Mouse (Mus musculus) limb, embryonic 15.5 days (tissue): ENCODE results near the gene Abhd18. TPM values are rescaled to one million over a fixed set of nuclear protein-coding genes. Genes with fewer than 3 reads are reported as not detected.
"Not testable (repeated sequence)": the region's sequence is repeated elsewhere in the genome, so short reads cannot be mapped to it uniquely, and the experiment has no call there.

Experiments
- ATAC-seq: fragments of 200-750 bp; cut with Nextera tagmentation; 2 replicates; pipeline ENCODE4 v1.8.0; 2017; ENCODE audit warnings: low read depth, moderate TSS enrichment; ENCODE audit not compliant: insufficient number of reproducible peaks, low FRiP score, low TSS enrichment
- H3K27ac ChIP-seq: fragments of 300-500 bp; sonication (generic); 2 replicates; pipeline ENCODE4 v1.5.1; 2015; ENCODE audit warnings: moderate library complexity, mild to moderate bottlenecking, inconsistent platforms
- H3K27me3 ChIP-seq: fragments of 300-500 bp; sonication (generic); 2 replicates; pipeline ENCODE4 v1.6.1; 2015; ENCODE audit warnings: inconsistent platforms
- H3K36me3 ChIP-seq: fragments of 300-500 bp; sonication (generic); 2 replicates; pipeline ENCODE4 v1.6.1; 2015; ENCODE audit warnings: inconsistent platforms
- H3K4me1 ChIP-seq: fragments of 300-500 bp; sonication (generic); 2 replicates; pipeline ENCODE4 v1.6.1; 2015; ENCODE audit warnings: inconsistent platforms
- H3K4me2 ChIP-seq: fragments of 300-500 bp; sonication (generic); 2 replicates; pipeline ENCODE4 v1.6.1; 2015; ENCODE audit warnings: mild to moderate bottlenecking, inconsistent platforms
- H3K4me3 ChIP-seq: fragments of 300-500 bp; sonication (generic); 2 replicates; pipeline ENCODE4 v1.5.1; 2015; ENCODE audit warnings: mild to moderate bottlenecking, inconsistent platforms
- H3K9ac ChIP-seq: fragments of 300-500 bp; sonication (generic); 2 replicates; pipeline ENCODE4 v1.6.1; 2015; ENCODE audit warnings: inconsistent platforms
- H3K9me3 ChIP-seq: fragments of 300-500 bp; sonication (generic); 2 replicates; pipeline ENCODE4 v1.6.1; 2016; ENCODE audit warnings: inconsistent platforms
- WGBS: fragments of 180-500 bp; shearing (Covaris S2); methylation state at CpG from one replicate; pipeline ENCODE4 v1.1.7; 2015; 5-methylcytosine and 5-hydroxymethylcytosine counted together
- polyA plus RNA-seq: library from polyadenylated mRNA; unstranded; fragments of >200 nt; fragmentation: Nextera tagmentation; extraction: Ambion mirVana; gene quantifications from 2 replicates; pipeline ENCODE4 v1.2.1, GENCODE M21; 2015

The Abhd18 gene
- polyA plus RNA-seq, result 8.8 and 9.3 TPM in 2 replicates

GRCm38 (mm10) chr3:40846957-40847017, at the start of gene Abhd18:
TSS of gene Abhd18 (plus strand) at chr3:40846970.
- not testable (repeated sequence) for ATAC-seq, H3K36me3 ChIP-seq, H3K9me3 ChIP-seq, H3K27me3 ChIP-seq, H3K4me1 ChIP-seq
- H3K4me2 ChIP-seq, result peak within 1 kb of the TSS; percentile 74
- peak within 1 kb of the TSS; percentile 39 for H3K9ac ChIP-seq
- peak within 1 kb of the TSS; percentile 50 for H3K4me3 ChIP-seq
- WGBS, result 0% methylated on average over 3 of the region's 4 CpGs
- peak within 1 kb of the TSS; percentile 83 for H3K27ac ChIP-seq

- Histone ChIP-seq H3K9ac (no peak overlapping the region), H3K36me3 (no peaks in the 10 kb centered on the region; the same call in 1 of the 2 replicates), H3K4me2 (no peak overlapping the region), H3K9me3 (no peaks in the 10 kb centered on the region), H3K27ac (no peak overlapping the region), H3K27me3 (no peaks in the 10 kb centered on the region), H3K4me1 (peaks cover 9% of the 10 kb centered on the region), H3K4me3 (no peak overlapping the region)
- 65% methylated on average over 1 of the region's 1 CpGs for WGBS
- ATAC-seq, result no peak
Measured at GRCm38 (mm10) chr3:40798054-40798453, 48.7 kb upstream of the Abhd18 start.

- Histone ChIP-seq H3K36me3 (no peaks in the 10 kb centered on the region; the same call in 1 of the 2 replicates), H3K27me3 (no peaks in the 10 kb centered on the region), H3K4me2 (no peak overlapping the region), H3K4me1 (peaks cover 9% of the 10 kb centered on the region), H3K4me3 (no peak overlapping the region), H3K9ac (no peak overlapping the region), H3K9me3 (no peaks in the 10 kb centered on the region), H3K27ac (no peak overlapping the region)
- WGBS, result 40% methylated on average over 7 of the region's 7 CpGs
- ATAC-seq, result no peak
Measured at GRCm38 (mm10) chr3:40798500-40798899, 48.3 kb upstream of the Abhd18 start.

GRCm38 (mm10) chr3:40799530-40800372, 47.0 kb upstream of the Abhd18 start, which contains the start of gene Plk4:
TSS of gene Plk4 (plus strand) at chr3:40800019.
- Histone ChIP-seq H3K9me3 (no peaks in the 10 kb centered on the region), H3K4me1 (peaks cover 9% of the 10 kb centered on the region), H3K9ac (peak within 1 kb of the TSS; percentile 74), H3K4me2 (peak within 1 kb of the TSS; percentile 92), H3K4me3 (peak within 1 kb of the TSS; percentile 95), H3K27ac (peak within 1 kb of the TSS; percentile 82), H3K36me3 (peaks cover under 1% of the 10 kb centered on the region; the same call in 1 of the 2 replicates), H3K27me3 (no peaks in the 10 kb centered on the region)
- WGBS, result 3% methylated on average over 66 of the region's 66 CpGs
- peak; percentile 97 for ATAC-seq

GRCm38 (mm10) chr3:40800373-40800823, 46.4 kb upstream of the Abhd18 start:
- no peaks in the 10 kb centered on the region for H3K9me3 ChIP-seq
- peak; percentile 61 for ATAC-seq
- H3K4me3 ChIP-seq, result peak overlapping the region; percentile 95
- no peaks in the 10 kb centered on the region for H3K27me3 ChIP-seq
- H3K4me2 ChIP-seq, result peak overlapping the region; percentile 92
- H3K27ac ChIP-seq, result peak overlapping the region; percentile 82
- peaks cover 9% of the 10 kb centered on the region for H3K4me1 ChIP-seq
- peak overlapping the region; percentile 74 for H3K9ac ChIP-seq
- H3K36me3 ChIP-seq, result peaks cover 7% of the 10 kb centered on the region; the same call in 1 of the 2 replicates
- WGBS, result under 1% methylated on average over 34 of the region's 37 CpGs

- H3K4me3 ChIP-seq, result no peak overlapping the region
- no peak overlapping the region for H3K9ac ChIP-seq
- no peak overlapping the region for H3K4me2 ChIP-seq
- no peak overlapping the region for H3K27ac ChIP-seq
- H3K9me3 ChIP-seq, result no peaks in the 10 kb centered on the region
- H3K27me3 ChIP-seq, result no peaks in the 10 kb centered on the region
- ATAC-seq, result no peak
- 55% methylated on average over 2 of the region's 2 CpGs for WGBS
- peaks cover 37% of the 10 kb centered on the region for H3K36me3 ChIP-seq
- H3K4me1 ChIP-seq, result no peaks in the 10 kb centered on the region
Measured at GRCm38 (mm10) chr3:40806871-40807270, 39.9 kb upstream of the Abhd18 start.

GRCm38 (mm10) chr3:40808686-40809085, 38.1 kb upstream of the Abhd18 start:
- peaks cover 48% of the 10 kb centered on the region for H3K36me3 ChIP-seq
- no peak for ATAC-seq
- 92% methylated on average over 10 of the region's 10 CpGs for WGBS

GRCm38 (mm10) chr3:40809894-40810293, 36.9 kb upstream of the Abhd18 start:
- Histone ChIP-seq H3K4me1 (no peaks in the 10 kb centered on the region), H3K4me2 (no peak overlapping the region), H3K27ac (no peak overlapping the region), H3K27me3 (no peaks in the 10 kb centered on the region), H3K4me3 (no peak overlapping the region), H3K9ac (no peak overlapping the region), H3K36me3 (peaks cover 55% of the 10 kb centered on the region), H3K9me3 (no peaks in the 10 kb centered on the region)
- ATAC-seq, result no peak
- WGBS, result 86% methylated on average over 2 of the region's 2 CpGs

More at GRCm38 (mm10) chr3:40808686-40809085, 38.1 kb upstream of the Abhd18 start:
- no peak overlapping the region for H3K9ac ChIP-seq
- H3K4me1 ChIP-seq, result no peaks in the 10 kb centered on the region
- no peak overlapping the region for H3K4me2 ChIP-seq
- no peaks in the 10 kb centered on the region for H3K27me3 ChIP-seq
- no peak overlapping the region for H3K4me3 ChIP-seq
- no peak overlapping the region for H3K27ac ChIP-seq
- no peaks in the 10 kb centered on the region for H3K9me3 ChIP-seq

GRCm38 (mm10) chr3:40813275-40813674, 33.5 kb upstream of the Abhd18 start:
- Histone ChIP-seq H3K4me1 (no peaks in the 10 kb centered on the region), H3K4me2 (no peak overlapping the region), H3K9me3 (no peaks in the 10 kb centered on the region), H3K9ac (no peak overlapping the region), H3K4me3 (no peak overlapping the region), H3K27ac (no peak overlapping the region), H3K36me3 (peaks cover 54% of the 10 kb centered on the region), H3K27me3 (no peaks in the 10 kb centered on the region)
- no peak for ATAC-seq
- WGBS, result 93% methylated on average over 2 of the region's 2 CpGs

- Histone ChIP-seq H3K4me3 (peak overlapping the region; percentile 50), H3K4me2 (peak overlapping the region; percentile 74)
- ATAC-seq, H3K9ac ChIP-seq, H3K36me3 ChIP-seq, H3K27ac ChIP-seq, H3K9me3 ChIP-seq, H3K27me3 ChIP-seq, H3K4me1 ChIP-seq: not testable (repeated sequence)
- 57% methylated on average over 6 of the region's 6 CpGs for WGBS
Measured at GRCm38 (mm10) chr3:40845521-40845920, 1.2 kb upstream of the Abhd18 start.

GRCm38 (mm10) chr3:40846473-40846956, 255 bp upstream of the Abhd18 start, which contains the start of gene Mfsd8:
TSS of gene Mfsd8 (minus strand) at chr3:40846886.
- H3K36me3 ChIP-seq, H3K27me3 ChIP-seq, H3K4me1 ChIP-seq, H3K9me3 ChIP-seq: not testable (repeated sequence)
- ATAC-seq, result peak; percentile 98
- WGBS, result under 1% methylated on average over 38 of the region's 39 CpGs
- peak within 1 kb of the TSS; percentile 74 for H3K4me2 ChIP-seq
- peak within 1 kb of the TSS; percentile 39 for H3K9ac ChIP-seq
- peak within 1 kb of the TSS; percentile 83 for H3K27ac ChIP-seq
- peak within 1 kb of the TSS; percentile 50 for H3K4me3 ChIP-seq

GRCm38 (mm10) chr3:40847018-40847417, 248 bp downstream of the Abhd18 start:
- H3K4me1 ChIP-seq, H3K27me3 ChIP-seq, H3K36me3 ChIP-seq, ATAC-seq, H3K9me3 ChIP-seq, H3K27ac ChIP-seq: not testable (repeated sequence)
- Histone ChIP-seq H3K4me3 (peak overlapping the region; percentile 50), H3K4me2 (peak overlapping the region; percentile 74), H3K9ac (0 out of 2 replicates have a peak overlapping the region, but pooled peaks have one; percentile 26)
- 1% methylated on average over 19 of the region's 21 CpGs for WGBS
